Mouse (Mus musculus) heart, embryonic 12.5 days (tissue): ENCODE measurements at regions not wholly inside any gene's neighbourhood (a gene's known extent, or its start where the extent isn't known, plus 50 kb on each side); places are given as distances from the start of the nearest gene placed in this dataset.

Experiments
- ATAC-seq: fragments of 200-750 bp; cut with Nextera tagmentation; 2 replicates; pipeline ENCODE4 v1.8.0; 2017; ENCODE audit warnings: moderate TSS enrichment, moderate library complexity; ENCODE audit not compliant: insufficient number of reproducible peaks, low FRiP score
- H3K27ac ChIP-seq: fragments of 300-500 bp; sonication (generic); 2 replicates; pipeline ENCODE4 v1.5.1; 2016; ENCODE audit warnings: mild to moderate bottlenecking, moderate library complexity; ENCODE audit not compliant: poor library complexity, severe bottlenecking
- H3K27me3 ChIP-seq: fragments of 300-500 bp; sonication (generic); replicated peaks from 2 replicates; pipeline ENCODE4 v1.6.1; 2016; ENCODE audit warnings: mild to moderate bottlenecking, moderate library complexity
- H3K36me3 ChIP-seq: fragments of 300-500 bp; sonication (generic); 2 replicates; pipeline ENCODE4 v1.6.1; 2016; ENCODE audit warnings: mild to moderate bottlenecking, moderate library complexity
- H3K4me1 ChIP-seq: fragments of 300-500 bp; sonication (generic); replicated peaks from 2 replicates; pipeline ENCODE4 v1.6.1; 2016; ENCODE audit warnings: mild to moderate bottlenecking
- H3K4me2 ChIP-seq: fragments of 300-500 bp; sonication (generic); 2 replicates; pipeline ENCODE4 v1.6.1; 2016; ENCODE audit warnings: mild to moderate bottlenecking, moderate library complexity
- H3K4me3 ChIP-seq: fragments of 300-500 bp; sonication (generic); 2 replicates; pipeline ENCODE4 v1.5.1; 2016; ENCODE audit warnings: mild to moderate bottlenecking
- H3K9ac ChIP-seq: fragments of 300-500 bp; sonication (generic); 2 replicates; pipeline ENCODE4 v1.6.1; 2016; ENCODE audit warnings: mild to moderate bottlenecking, moderate library complexity
- H3K9me3 ChIP-seq: fragments of 300-500 bp; sonication (generic); replicated peaks from 2 replicates; pipeline ENCODE4 v1.6.1; 2016; ENCODE audit warnings: mild to moderate bottlenecking, moderate library complexity
- WGBS: fragments of 180-500 bp; shearing (Covaris S2); methylation state at CpG from one replicate; pipeline ENCODE4 v1.1.7; 2016; 5-methylcytosine and 5-hydroxymethylcytosine counted together

DNA sequence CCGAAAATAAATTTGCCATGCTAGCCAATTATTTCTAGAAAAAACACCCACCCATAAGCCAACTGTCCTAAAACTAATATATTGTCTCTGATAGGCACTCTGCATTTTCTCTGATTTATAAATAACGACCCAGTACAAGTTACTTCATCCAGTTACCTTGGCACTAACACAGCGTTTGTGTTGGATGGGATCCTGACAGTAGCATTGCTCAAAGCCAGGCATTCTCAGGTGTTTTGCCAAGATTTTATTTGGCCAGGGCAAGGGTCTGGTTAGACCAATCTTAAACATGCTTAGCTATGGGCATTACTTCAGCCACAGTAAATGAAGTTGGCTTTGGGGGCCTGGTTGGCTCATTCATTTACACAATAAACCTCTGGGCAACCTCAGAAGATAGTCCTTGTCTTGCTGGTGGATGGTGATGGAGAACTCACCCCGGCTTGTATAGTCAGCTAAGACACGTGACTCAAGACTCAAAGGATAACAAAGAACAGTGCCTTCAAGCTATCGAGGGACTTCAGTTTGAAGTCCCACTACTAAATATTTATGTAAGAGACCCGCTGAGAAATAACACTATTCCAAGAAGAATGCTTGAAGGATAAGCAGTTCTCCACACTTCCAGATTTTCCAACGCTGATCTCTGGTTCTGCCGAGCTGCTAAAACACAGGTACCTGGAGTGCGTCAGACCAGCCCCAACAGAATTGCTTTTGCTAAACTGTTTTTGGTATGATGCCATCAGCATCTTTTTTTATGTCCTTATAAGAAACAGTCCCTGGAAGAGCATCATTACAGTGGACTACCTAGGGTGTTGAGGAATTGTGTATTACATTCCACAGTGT lies 125.0 kb upstream of the Pkdcc start:
- peaks cover 11% of the 10 kb centered on the region; the same call in 1 of the 2 replicates for H3K4me1 ChIP-seq
- no peak overlapping the region for H3K4me3 ChIP-seq
- ATAC-seq, result no peak
- H3K36me3 ChIP-seq, result no peaks in the 10 kb centered on the region
- H3K9ac ChIP-seq, result no peak overlapping the region
- H3K9me3 ChIP-seq, result peaks cover 5% of the 10 kb centered on the region; the same call in 1 of the 2 replicates
- H3K27me3 ChIP-seq, result no peaks in the 10 kb centered on the region
- 54% methylated on average over 10 of the region's 10 CpGs for WGBS
- H3K4me2 ChIP-seq, result no peak overlapping the region
- H3K27ac ChIP-seq, result no peak overlapping the region

DNA sequence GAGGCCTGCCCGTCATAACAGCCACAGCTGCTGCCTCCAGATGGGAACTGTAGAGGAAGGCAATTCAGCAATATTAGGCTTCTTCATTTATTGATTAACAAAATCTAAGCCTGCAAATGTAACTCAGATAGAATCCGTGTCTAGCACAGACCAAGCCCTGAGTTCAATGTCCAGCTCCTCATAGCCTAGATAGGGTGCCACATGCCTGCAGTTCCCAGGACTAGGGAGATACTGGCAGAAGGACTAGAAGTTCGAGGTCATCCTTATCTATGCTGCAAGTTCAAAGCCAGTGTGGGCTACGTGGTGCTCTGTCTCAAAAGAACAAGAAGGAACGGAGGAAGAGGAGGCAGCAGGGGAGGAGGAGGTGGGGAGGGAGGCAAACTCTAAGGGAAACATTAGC lies 121.2 kb upstream of the Pkdcc start:
- WGBS, result 62% methylated on average over 5 of the region's 5 CpGs
- Histone ChIP-seq H3K4me3 (no peak overlapping the region), H3K4me1 (peaks cover 22% of the 10 kb centered on the region), H3K36me3 (no peaks in the 10 kb centered on the region), H3K4me2 (no peak overlapping the region), H3K27me3 (0 out of 2 replicates have a peak, but pooled peaks cover under 1% of the 10 kb centered on the region), H3K27ac (no peak overlapping the region), H3K9me3 (no peaks in the 10 kb centered on the region), H3K9ac (no peak overlapping the region)
- ATAC-seq, result no peak

DNA sequence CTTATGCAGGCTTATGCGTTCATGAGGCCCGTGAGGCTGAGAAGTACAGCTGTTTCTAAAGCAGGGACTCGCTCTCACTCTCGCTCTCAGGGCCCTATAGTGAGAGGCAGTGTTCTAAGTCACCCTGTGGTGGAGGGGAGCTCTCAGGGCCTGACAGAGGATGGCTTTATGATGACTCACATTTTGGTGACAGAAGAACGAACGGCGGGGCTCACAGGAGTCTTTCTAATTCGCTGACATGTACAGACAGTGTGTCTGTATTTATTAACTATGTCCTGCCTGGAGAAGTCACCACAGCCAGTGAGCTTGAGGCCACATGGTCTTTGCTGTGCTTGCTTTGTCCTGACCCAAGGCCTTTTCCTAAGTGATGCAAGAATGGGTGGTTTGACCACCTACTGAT lies 118.6 kb upstream of the Pkdcc start:
- 0 out of 2 replicates have a peak, but pooled peaks cover 3% of the 10 kb centered on the region for H3K27me3 ChIP-seq
- WGBS, result 41% methylated on average over 8 of the region's 8 CpGs
- H3K36me3 ChIP-seq, result no peaks in the 10 kb centered on the region
- H3K27ac ChIP-seq, result no peak overlapping the region
- no peak overlapping the region for H3K4me2 ChIP-seq
- no peaks in the 10 kb centered on the region for H3K9me3 ChIP-seq
- H3K4me1 ChIP-seq, result peaks cover 22% of the 10 kb centered on the region
- no peak for ATAC-seq
- no peak overlapping the region for H3K9ac ChIP-seq
- H3K4me3 ChIP-seq, result no peak overlapping the region

DNA sequence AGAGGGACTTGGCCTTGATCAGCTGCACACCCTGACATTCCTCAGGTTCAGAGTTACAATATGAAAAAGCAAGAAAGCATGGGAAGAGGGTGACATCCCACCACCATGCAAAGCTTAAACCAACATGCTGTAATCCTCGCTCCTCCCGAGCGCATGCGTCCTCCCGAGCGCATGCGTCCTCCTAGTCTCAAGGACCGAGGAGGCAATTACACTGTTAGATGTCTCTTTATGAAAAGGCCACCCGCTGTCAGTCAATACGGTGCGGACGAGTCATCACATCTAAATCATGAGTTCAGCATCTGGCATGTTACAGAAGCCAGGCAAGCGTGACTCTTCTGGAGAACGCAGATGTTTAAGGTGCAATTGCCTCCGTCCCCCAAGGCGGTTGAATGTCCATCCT lies 117.1 kb upstream of the Pkdcc start:
- ATAC-seq, result no peak
- H3K27me3 ChIP-seq, result 0 out of 2 replicates have a peak, but pooled peaks cover 3% of the 10 kb centered on the region
- no peak overlapping the region for H3K27ac ChIP-seq
- WGBS, result 87% methylated on average over 16 of the region's 16 CpGs
- peaks cover 22% of the 10 kb centered on the region for H3K4me1 ChIP-seq
- no peaks in the 10 kb centered on the region for H3K9me3 ChIP-seq
- no peak overlapping the region for H3K4me3 ChIP-seq
- no peaks in the 10 kb centered on the region for H3K36me3 ChIP-seq
- no peak overlapping the region for H3K9ac ChIP-seq
- no peak overlapping the region for H3K4me2 ChIP-seq

DNA sequence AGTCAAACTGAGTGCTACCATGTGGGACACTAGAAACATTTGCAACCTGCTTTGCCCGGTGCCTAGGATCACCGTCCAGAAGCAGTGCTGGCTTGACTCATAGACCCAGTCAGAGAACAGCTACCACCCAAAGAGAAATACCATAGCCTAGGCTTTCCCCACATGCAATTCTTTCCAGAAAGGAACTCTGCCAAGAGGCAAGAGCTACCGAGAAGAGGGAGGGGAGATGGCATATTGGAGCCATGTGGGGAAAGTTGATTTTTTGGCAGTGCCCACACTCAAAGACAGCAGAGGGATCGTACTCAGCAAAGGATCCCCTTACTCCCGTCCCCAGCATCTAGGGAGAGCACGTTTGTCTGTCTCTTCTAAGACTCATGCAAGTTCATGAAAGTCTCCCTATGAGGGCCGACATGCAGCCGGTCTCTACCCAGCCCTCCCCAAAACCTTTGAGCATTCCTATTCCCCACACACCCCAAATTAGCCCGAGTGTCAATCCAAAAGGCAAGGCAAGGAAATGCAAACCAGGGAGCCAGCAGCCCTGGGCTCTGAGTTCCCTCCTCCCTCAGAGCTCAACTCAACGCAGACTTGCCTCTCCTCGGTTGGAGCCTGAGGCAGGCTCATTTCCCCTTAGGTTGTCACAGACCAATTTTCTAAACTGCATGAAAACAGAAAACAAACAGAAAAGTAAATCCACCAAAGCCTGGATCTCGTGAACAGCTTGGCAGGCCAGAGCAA lies 116.2 kb upstream of the Pkdcc start:
- Histone ChIP-seq H3K9me3 (no peaks in the 10 kb centered on the region), H3K9ac (no peak overlapping the region), H3K27me3 (0 out of 2 replicates have a peak, but pooled peaks cover 3% of the 10 kb centered on the region), H3K36me3 (no peaks in the 10 kb centered on the region), H3K4me2 (no peak overlapping the region), H3K27ac (no peak overlapping the region), H3K4me1 (peaks cover 20% of the 10 kb centered on the region), H3K4me3 (no peak overlapping the region)
- WGBS, result 72% methylated on average over 12 of the region's 12 CpGs
- ATAC-seq, result no peak

DNA sequence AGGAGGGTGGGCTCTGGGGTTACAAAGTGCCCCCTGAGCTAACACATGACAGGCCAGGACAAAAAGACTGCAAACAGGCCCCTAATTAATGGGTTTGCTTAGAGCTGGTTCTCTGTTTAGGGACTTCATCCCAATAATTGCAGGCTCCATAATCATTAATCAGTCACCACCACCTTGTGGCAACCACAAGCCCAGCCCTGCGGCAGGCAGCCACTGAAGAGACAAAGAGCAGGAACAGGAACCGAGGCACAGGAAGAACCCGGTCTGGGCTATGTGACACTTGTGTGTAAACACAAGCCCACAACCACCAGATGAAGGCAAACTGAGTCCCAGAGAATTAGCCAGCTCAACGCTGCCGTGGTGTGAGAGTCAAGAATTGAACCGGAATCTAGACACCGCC lies 114.1 kb upstream of the Pkdcc start:
- Histone ChIP-seq H3K36me3 (no peaks in the 10 kb centered on the region), H3K27me3 (0 out of 2 replicates have a peak, but pooled peaks cover 3% of the 10 kb centered on the region), H3K4me2 (no peak overlapping the region), H3K9ac (no peak overlapping the region), H3K4me1 (peaks cover 10% of the 10 kb centered on the region), H3K9me3 (0 out of 2 replicates have a peak, but pooled peaks cover 4% of the 10 kb centered on the region), H3K4me3 (no peak overlapping the region), H3K27ac (no peak overlapping the region)
- no peak for ATAC-seq
- WGBS, result 59% methylated on average over 7 of the region's 7 CpGs

DNA sequence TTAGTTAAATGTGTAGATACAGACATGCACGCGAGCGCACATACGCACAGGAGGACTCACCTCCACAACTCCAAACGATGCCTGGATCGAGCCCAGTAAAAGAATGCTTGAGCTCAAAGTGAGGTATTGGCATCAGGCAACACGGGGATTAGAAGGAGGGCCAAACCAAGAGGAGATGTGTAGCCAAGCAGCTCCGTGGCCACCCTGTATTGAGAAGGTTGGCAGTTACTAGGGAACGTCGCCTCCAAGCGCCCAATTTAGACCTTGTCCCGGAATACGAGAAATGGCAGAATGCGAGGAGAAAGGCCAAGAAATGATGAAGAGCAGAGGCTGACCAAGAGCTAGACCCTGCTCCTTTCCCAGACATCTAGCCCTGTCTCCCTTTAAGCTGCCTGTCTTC lies 113.3 kb upstream of the Pkdcc start:
- Histone ChIP-seq H3K4me2 (no peak overlapping the region), H3K27me3 (0 out of 2 replicates have a peak, but pooled peaks cover 3% of the 10 kb centered on the region), H3K4me3 (no peak overlapping the region), H3K36me3 (no peaks in the 10 kb centered on the region), H3K4me1 (0 out of 2 replicates have a peak, but pooled peaks cover 3% of the 10 kb centered on the region), H3K27ac (no peak overlapping the region), H3K9me3 (0 out of 2 replicates have a peak, but pooled peaks cover 4% of the 10 kb centered on the region), H3K9ac (no peak overlapping the region)
- WGBS, result 92% methylated on average over 14 of the region's 14 CpGs
- ATAC-seq, result no peak

DNA sequence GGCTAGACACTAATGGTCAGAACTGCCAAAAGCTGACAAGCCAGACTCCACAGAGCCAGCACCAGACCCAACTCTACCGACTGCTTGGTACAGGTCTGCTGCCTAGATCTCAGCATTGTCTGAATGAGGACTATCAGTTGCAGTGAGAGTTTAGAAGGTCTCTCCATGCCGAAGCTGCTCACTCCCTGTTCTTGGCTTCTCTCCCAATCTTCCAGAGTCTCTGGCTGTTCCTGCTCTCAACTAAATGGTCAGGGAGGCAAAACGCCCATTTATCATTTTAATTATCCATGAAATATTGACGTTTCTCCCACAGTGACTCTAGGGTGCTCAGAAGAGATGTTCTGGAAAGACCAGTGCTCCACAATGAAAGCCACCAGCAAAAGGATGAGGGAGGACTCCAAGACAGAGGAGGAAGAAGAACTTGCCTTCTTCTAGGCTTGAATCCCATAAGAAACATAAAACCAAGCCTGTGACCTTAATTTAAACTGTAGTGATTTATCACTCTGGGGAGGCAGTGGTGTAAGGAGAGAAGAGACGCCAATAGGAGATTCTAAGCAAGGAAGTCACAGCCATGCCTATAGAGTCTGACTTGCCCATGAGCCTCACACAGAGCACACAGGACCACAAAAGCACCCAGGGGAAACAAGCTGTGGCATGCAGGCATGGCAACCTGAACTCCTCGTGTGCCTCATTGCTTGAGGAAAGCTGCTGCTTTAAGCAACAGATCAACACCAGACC lies 112.2 kb upstream of the Pkdcc start:
- no peak overlapping the region for H3K4me2 ChIP-seq
- 0 out of 2 replicates have a peak, but pooled peaks cover 3% of the 10 kb centered on the region for H3K4me1 ChIP-seq
- 59% methylated on average over 6 of the region's 6 CpGs for WGBS
- ATAC-seq, result no peak
- 0 out of 2 replicates have a peak, but pooled peaks cover 4% of the 10 kb centered on the region for H3K9me3 ChIP-seq
- H3K27me3 ChIP-seq, result 0 out of 2 replicates have a peak, but pooled peaks cover 3% of the 10 kb centered on the region
- no peak overlapping the region for H3K4me3 ChIP-seq
- no peak overlapping the region for H3K9ac ChIP-seq
- H3K27ac ChIP-seq, result no peak overlapping the region
- H3K36me3 ChIP-seq, result no peaks in the 10 kb centered on the region

DNA sequence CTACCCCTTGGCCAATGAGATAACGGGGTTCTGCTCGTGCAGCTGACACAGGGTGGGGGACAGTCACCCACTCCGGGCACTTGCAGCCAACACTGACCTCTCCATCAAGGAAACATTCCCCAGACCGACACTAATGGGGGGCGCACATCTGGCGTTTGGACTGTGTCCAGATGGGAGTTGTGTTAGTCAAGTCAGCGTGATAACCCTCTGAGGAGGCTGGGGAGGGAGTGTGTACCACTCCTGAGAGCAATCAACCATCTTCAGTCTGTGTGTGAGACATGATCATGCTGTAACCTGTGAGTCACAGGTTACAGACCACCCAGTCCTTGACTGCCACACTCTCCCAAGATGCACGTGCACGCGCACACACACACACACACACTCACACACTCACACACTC lies 106.9 kb upstream of the Pkdcc start:
- no peaks in the 10 kb centered on the region for H3K36me3 ChIP-seq
- no peak overlapping the region for H3K9ac ChIP-seq
- WGBS, result 25% methylated on average over 10 of the region's 10 CpGs
- no peak overlapping the region for H3K4me3 ChIP-seq
- peaks cover 40% of the 10 kb centered on the region for H3K4me1 ChIP-seq
- peak; percentile 63 for ATAC-seq
- 0 out of 2 replicates have a peak, but pooled peaks cover 4% of the 10 kb centered on the region for H3K9me3 ChIP-seq
- no peaks in the 10 kb centered on the region for H3K27me3 ChIP-seq
- peak overlapping the region; percentile 23; the same call in 1 of the 2 replicates for H3K27ac ChIP-seq
- peak overlapping the region; percentile 28; the same call in 1 of the 2 replicates for H3K4me2 ChIP-seq

DNA sequence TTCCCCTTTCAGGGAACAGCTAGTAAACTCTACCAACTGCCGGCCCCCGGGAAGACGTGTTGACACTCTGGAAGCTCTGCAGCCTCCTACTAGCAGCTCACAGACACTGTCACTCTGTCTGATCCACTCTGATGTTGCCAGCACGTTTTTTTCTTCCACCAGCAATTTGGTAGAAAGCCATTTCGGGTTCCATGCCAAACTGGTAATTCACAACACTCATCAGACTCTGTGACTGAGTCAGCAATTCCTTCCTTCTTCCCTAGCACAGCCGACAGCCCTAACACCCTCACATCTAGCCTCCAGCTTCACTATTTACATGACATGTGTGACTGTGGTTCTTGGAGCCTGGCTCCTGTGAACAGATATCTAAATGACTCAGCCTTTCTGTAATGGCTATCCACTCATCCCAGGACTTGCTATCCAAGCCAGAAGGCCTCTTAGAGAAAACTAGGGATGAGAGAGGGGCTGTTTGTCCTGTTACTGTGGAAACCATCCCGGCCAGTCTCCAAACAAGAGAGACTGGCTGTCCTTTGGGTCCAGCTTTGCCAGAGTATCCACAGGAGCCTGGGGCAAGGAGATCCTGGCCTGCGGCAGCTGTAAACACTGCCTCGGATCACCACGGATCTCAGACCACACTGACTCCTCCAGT lies 105.2 kb upstream of the Pkdcc start:
- 0 out of 2 replicates have a peak, but pooled peaks cover 4% of the 10 kb centered on the region for H3K9me3 ChIP-seq
- H3K27me3 ChIP-seq, result no peaks in the 10 kb centered on the region
- peaks cover 56% of the 10 kb centered on the region for H3K4me1 ChIP-seq
- peak overlapping the region; percentile 88 for H3K27ac ChIP-seq
- no peak overlapping the region for H3K9ac ChIP-seq
- 9% methylated on average over 10 of the region's 10 CpGs for WGBS
- no peaks in the 10 kb centered on the region for H3K36me3 ChIP-seq
- H3K4me2 ChIP-seq, result peak overlapping the region; percentile 37
- ATAC-seq, result no peak
- H3K4me3 ChIP-seq, result no peak overlapping the region
